Mouse (Mus musculus): ENCODE measurements around the gene Sh3pxd2b.

DNA sequence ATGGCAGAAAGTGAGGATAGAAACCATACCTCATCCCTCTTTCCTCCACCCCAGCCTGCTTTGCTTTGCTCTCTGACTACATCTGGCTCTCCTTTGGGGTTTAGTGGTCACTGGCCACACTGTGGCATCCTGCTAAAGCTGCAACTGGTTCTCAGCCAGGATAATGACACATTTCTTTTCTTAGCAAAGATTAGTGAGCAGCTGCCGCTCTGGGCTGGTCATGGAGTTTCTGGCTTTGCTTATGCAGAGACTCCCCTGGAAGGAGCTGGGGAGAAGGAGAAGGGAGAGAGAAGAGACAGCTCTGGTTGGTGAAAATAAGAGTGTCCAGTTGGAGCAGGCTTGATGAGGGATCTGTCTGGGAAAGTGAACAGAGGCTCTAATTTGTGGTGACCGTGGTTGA lies 50.8 kb downstream of the Sh3pxd2b start:
- TF ChIP-seq GATA1 (IDR thresholded peaks at IDR 0.05; ENCODE audit: low read length) (no peak), TAL1 (IDR thresholded peaks at IDR 0.05; ENCODE audit: low read length) (no peak)

All from erythroblast, embryonic 14.5 days (primary cell).